ENCODE assay signal across 11 mouse cellular contexts in the genomic region with DNA sequence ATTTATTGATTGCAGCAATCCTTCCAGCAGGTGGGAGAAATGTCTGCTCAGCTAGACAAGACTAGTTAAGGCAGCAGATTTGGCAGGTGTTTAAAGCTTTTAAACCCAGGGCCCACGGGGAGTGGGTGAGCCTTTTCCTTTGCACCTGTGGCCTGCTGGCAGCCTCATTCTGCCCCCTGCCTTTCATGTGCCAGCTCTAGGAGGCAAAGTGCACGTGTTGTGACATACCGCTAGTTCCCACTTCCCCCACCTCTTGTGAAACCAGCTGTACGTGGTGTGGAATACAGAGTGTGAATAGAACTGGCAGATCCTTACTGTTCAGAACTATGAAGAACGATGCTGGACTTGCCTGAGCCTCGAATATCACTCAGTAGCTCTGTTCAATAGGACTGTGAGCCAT.
DNase-seq lines count a peak whose midpoint lies in the region; ATAC-seq lines count a peak whose summit lies in the region.
"Had no signal": no experiment of that assay in that cellular context is flagged by ENCODE, and none has a peak within 500 bp of the region (broad histone marks: within the 10 kb centered on the region; RNA-seq: fewer than 3 reads in every experiment).

No protein-coding gene starts in this region.

- H3K4me3 ChIP-seq in forebrain, embryonic 12.5 days (replicated peaks) = no peak overlapping the region
- no peak overlapping the region for H3K4me3 ChIP-seq in forebrain, embryonic 11.5 days (ENCODE audit: low read depth, low read length)
- no peak overlapping the region for H3K4me3 ChIP-seq in lung, embryonic 16.5 days (ENCODE audit: low read length)
- H3K4me3 ChIP-seq: embryonic facial prominence, embryonic 15.5 days; heart, embryonic 13.5 days; neural tube, embryonic 12.5 days had no signal

- ATAC-seq in forebrain, embryonic 12.5 days (ENCODE audit: low FRiP score) = peak; percentile 57; the same call in 1 of the 2 replicates
- ATAC-seq in forebrain, embryonic 11.5 days (replicated peaks; ENCODE audit: low FRiP score) = no peak
- ATAC-seq in lung, embryonic 16.5 days (ENCODE audit: low read depth) = 0 out of 2 replicates have a peak, but pooled peaks have one; percentile 28
- peak; percentile 99 for ATAC-seq in granulocyte monocyte progenitor cell, adult 5-6 weeks (replicated peaks; ENCODE audit: poor library complexity, severe bottlenecking)

- H3K4me1 ChIP-seq in forebrain, embryonic 12.5 days = peaks cover 14% of the 10 kb centered on the region; the same call in 1 of the 2 replicates
- H3K4me1 ChIP-seq in forebrain, embryonic 11.5 days (replicated peaks; ENCODE audit: control insufficient read depth, insufficient read depth, low read length) = no peaks in the 10 kb centered on the region
- no peaks in the 10 kb centered on the region for H3K4me1 ChIP-seq in lung, embryonic 16.5 days (replicated peaks; ENCODE audit: control insufficient read depth, insufficient read depth, low read length)
- H3K4me1 ChIP-seq: embryonic facial prominence, embryonic 15.5 days; heart, embryonic 13.5 days; neural tube, embryonic 12.5 days had no signal

- no peak overlapping the region for H3K4me2 ChIP-seq in forebrain, embryonic 12.5 days
- no peak overlapping the region for H3K4me2 ChIP-seq in forebrain, embryonic 11.5 days (ENCODE audit: low read depth, low read length, severe bottlenecking)
- H3K4me2 ChIP-seq in lung, embryonic 16.5 days (ENCODE audit: low read depth, low read length) = no peak overlapping the region
- H3K4me2 ChIP-seq: embryonic facial prominence, embryonic 15.5 days; heart, embryonic 13.5 days; neural tube, embryonic 12.5 days had no signal

- H3K9ac ChIP-seq in forebrain, embryonic 12.5 days = no peak overlapping the region
- no peak overlapping the region for H3K9ac ChIP-seq in forebrain, embryonic 11.5 days (ENCODE audit: low read length)
- H3K9ac ChIP-seq in lung, embryonic 16.5 days (ENCODE audit: low read length) = no peak overlapping the region
- H3K9ac ChIP-seq: embryonic facial prominence, embryonic 15.5 days; heart, embryonic 13.5 days; neural tube, embryonic 12.5 days had no signal

- no peaks in the 10 kb centered on the region for H3K36me3 ChIP-seq in forebrain, embryonic 12.5 days (replicated peaks)
- no peaks in the 10 kb centered on the region for H3K36me3 ChIP-seq in forebrain, embryonic 11.5 days (ENCODE audit: control insufficient read depth, insufficient read depth, low read length)
- H3K36me3 ChIP-seq in lung, embryonic 16.5 days (ENCODE audit: control insufficient read depth, insufficient read depth, low read length) = no peaks in the 10 kb centered on the region
- H3K36me3 ChIP-seq: embryonic facial prominence, embryonic 15.5 days; heart, embryonic 13.5 days; neural tube, embryonic 12.5 days had no signal

- H3K27ac ChIP-seq in forebrain, embryonic 12.5 days = no peak overlapping the region
- no peak overlapping the region for H3K27ac ChIP-seq in forebrain, embryonic 11.5 days (ENCODE audit: low read depth, low read length)
- no peak overlapping the region for H3K27ac ChIP-seq in lung, embryonic 16.5 days (ENCODE audit: low read length)
- H3K27ac ChIP-seq: embryonic facial prominence, embryonic 15.5 days; heart, embryonic 13.5 days; neural tube, embryonic 12.5 days had no signal

- H3K27me3 ChIP-seq in forebrain, embryonic 12.5 days = no peaks in the 10 kb centered on the region
- no peaks in the 10 kb centered on the region for H3K27me3 ChIP-seq in forebrain, embryonic 11.5 days (ENCODE audit: control insufficient read depth, insufficient read depth, low read length)
- no peaks in the 10 kb centered on the region for H3K27me3 ChIP-seq in lung, embryonic 16.5 days (ENCODE audit: control insufficient read depth, insufficient read depth, low read depth, low read length)
- H3K27me3 ChIP-seq: embryonic facial prominence, embryonic 15.5 days; heart, embryonic 13.5 days; neural tube, embryonic 12.5 days had no signal

- DNase-seq in forebrain, embryonic 11.5 days (ENCODE audit: low spot score) = no peak
- DNase-seq in lung, postnatal 10 days = no peak
- DNase-seq in thymus, postnatal 10 days (ENCODE audit: low spot score in 2 of 2) = peak; percentile 76 to 83
- no peak for DNase-seq in gastrocnemius, adult 18-20 months (ENCODE audit: low spot score)
- DNase-seq in layer of hippocampus, postnatal 14 days (ENCODE audit: low spot score in 2 of 2) = no peak

- 57% methylated on average over 6 of the region's 6 CpGs for WGBS in forebrain, embryonic 12.5 days
- 72% methylated on average over 6 of the region's 6 CpGs for WGBS in forebrain, embryonic 11.5 days
- WGBS in lung, embryonic 16.5 days = 47% methylated on average over 6 of the region's 6 CpGs

- no peaks in the 10 kb centered on the region for H3K9me3 ChIP-seq in forebrain, embryonic 12.5 days
- no peaks in the 10 kb centered on the region; the same call in 1 of the 2 replicates for H3K9me3 ChIP-seq in forebrain, embryonic 11.5 days (ENCODE audit: control insufficient read depth, low read length)
- no peaks in the 10 kb centered on the region for H3K9me3 ChIP-seq in lung, embryonic 16.5 days (ENCODE audit: control insufficient read depth, low read length)
- H3K9me3 ChIP-seq: embryonic facial prominence, embryonic 15.5 days; heart, embryonic 13.5 days; neural tube, embryonic 12.5 days had no signal

Comparison
In these comparisons a context has a peak if more than half of its experiments do, and no peak if none do; other contexts are left out.
1. DNase-seq: peak in thymus, postnatal 10 days (2 of 2); none in forebrain, embryonic 11.5 days (single experiment), lung, postnatal 10 days (single experiment), gastrocnemius, adult 18-20 months (single experiment) and layer of hippocampus, postnatal 14 days (0 of 2).